Mouse (Mus musculus) left cerebral cortex, postnatal 4 days (tissue): ENCODE data around the gene Kntc1. TPM values are rescaled to one million over a fixed set of nuclear protein-coding genes. Genes with fewer than 3 reads are reported as not detected.

ENCODE experiments used
- DNase-seq: peaks from one replicate; pipeline ENCODE4 v3.0.0-alpha.2; 2022
- intact Hi-C: fragments of 180-260 bp; cut with DNase I; formaldehyde crosslinking; loops from one replicate; pipeline ENCODE4 v1.15.1; 2025
- total RNA-seq, 2 experiments: library from RNA; stranded (reverse); gene quantifications; 2 replicates each; pipeline ENCODE4 v1.2.3; 2021

The Kntc1 gene
- total RNA-seq, 2 experiments from 2014 or later, result 7.8 to 8.8 TPM

GRCm38 (mm10) chr5:123862374-123863350 lies 113.1 kb downstream of the Kntc1 start:
- no peak for DNase-seq
- intact Hi-C loops, result no loop called here

GRCm38 (mm10) chr5:123863934-123864333 lies 114.4 kb downstream of the Kntc1 start:
- DNase-seq, result no peak
- intact Hi-C loops, result no loop called here

GRCm38 (mm10) chr5:123865365-123865764 lies 115.8 kb downstream of the Kntc1 start, which contains the start of gene Hcar2:
Gene Hcar2, minus strand, starts transcription at chr5:123865499.
- intact Hi-C loops, result no loop called here
- no peak for DNase-seq

GRCm38 (mm10) chr5:123866457-123866856 lies 116.9 kb downstream of the Kntc1 start:
- no peak for DNase-seq
- intact Hi-C loops, result no loop called here

- no peak for DNase-seq
- intact Hi-C loops, result no loop called here
These were observed 120.1 kb downstream of the Kntc1 start for GRCm38 (mm10) chr5:123869615-123870014.

Other genes with a start within 250 kb of the Kntc1 start
- 1 to 10 TPM; 1.5 to 2.4 TPM for gene B3gnt4, start 239.3 kb upstream of the Kntc1 start, total RNA-seq
- gene Diablo, start 225.5 kb upstream of the Kntc1 start, total RNA-seq, result 10 to 100 TPM; 42.1 to 47.8 TPM
- 1 to 10 TPM; 6.4 to 8.3 TPM for gene Gm49027, start 224.2 kb upstream of the Kntc1 start, total RNA-seq
- gene Vps33a, start 176.7 kb upstream of the Kntc1 start, total RNA-seq, result 10 to 100 TPM; 71.2 to 83.2 TPM
- gene Clip1, start 65.1 kb upstream of the Kntc1 start, total RNA-seq, result 100 to 1,000 TPM; 154 to 158 TPM
- 10 to 100 TPM; 66.3 to 70.9 TPM for gene Zcchc8, start 28.6 kb upstream of the Kntc1 start, total RNA-seq
- 10 to 100 TPM; 94.9 to 95.1 TPM for gene Rsrc2, start 302 bp upstream of the Kntc1 start, total RNA-seq
- gene Hcar2, start 115.8 kb downstream of the Kntc1 start, total RNA-seq, result not detected
- 1 to 10 TPM in 1 of 2 experiments, under 1 TPM in 1; 0.54 to 1.1 TPM for gene Hcar1, start 130.3 kb downstream of the Kntc1 start, total RNA-seq
- gene Denr, start 157.5 kb downstream of the Kntc1 start, total RNA-seq, result 10 to 100 TPM; 69.6 to 75.8 TPM
- gene Gm43518, start 177.7 kb downstream of the Kntc1 start, total RNA-seq, result 1 to 10 TPM; 1.2 to 1.3 TPM
- 1 to 10 TPM; 1.9 to 4.8 TPM for gene Ccdc62, start 181.0 kb downstream of the Kntc1 start, total RNA-seq
- gene Hip1r, start 223.9 kb downstream of the Kntc1 start, total RNA-seq, result 10 to 100 TPM; 83.2 to 84.8 TPM